Mouse (Mus musculus): ENCODE results near the gene Snu13. TPM values are rescaled to one million over a fixed set of nuclear protein-coding genes. Genes with fewer than 3 reads are reported as not detected.

Snu13 gene
- 94.0 TPM for total RNA-seq (2023)

GRCm38 (mm10) chr15:82047080-82047883, at the start of gene Snu13:
TSS of gene Snu13 (minus strand) at chr15:82047598.

GRCm38 (mm10) chr15:82069898-82070297, 22.5 kb upstream of the Snu13 start, which contains the start of gene Mei1:
TSS of gene Mei1 (plus strand) at chr15:82069996.

GRCm38 (mm10) chr15:82058719-82059201, 11.4 kb upstream of the Snu13 start, which contains the start of gene 4930407I10Rik:
TSS of gene 4930407I10Rik (plus strand) at chr15:82059151.

GRCm38 (mm10) chr15:82033762-82034161, 13.6 kb downstream of the Snu13 start, which contains the start of gene Desi1:
TSS of gene Desi1 (minus strand) at chr15:82033862.

Other genes with a start within 250 kb of the Snu13 start
- 25.6 TPM for gene Tef, start 245.2 kb downstream of the Snu13 start, total RNA-seq (2023)
- 78.4 TPM for gene Tob2, start 188.8 kb downstream of the Snu13 start, total RNA-seq (2023)
- 54.4 TPM for gene Phf5a, start 175.7 kb downstream of the Snu13 start, total RNA-seq (2023)
- gene Aco2, start 175.3 kb downstream of the Snu13 start, total RNA-seq (2023), result 151 TPM
- 15.0 TPM for gene Polr3h, start 121.4 kb downstream of the Snu13 start, total RNA-seq (2023)
- not detected for gene Csdc2, start 110.8 kb downstream of the Snu13 start, total RNA-seq (2023)
- 26.1 TPM for gene Pmm1, start 86.7 kb downstream of the Snu13 start, total RNA-seq (2023)
- gene 1700029P11Rik, start 67.1 kb downstream of the Snu13 start, total RNA-seq (2023), result not detected
- gene Xrcc6, start 59.8 kb downstream of the Snu13 start, total RNA-seq (2023), result 31.4 TPM
- 27.8 TPM for gene Desi1, start 13.7 kb downstream of the Snu13 start, total RNA-seq (2023)
- not detected for gene 4930407I10Rik, start 11.6 kb upstream of the Snu13 start, total RNA-seq (2023)
- gene Mei1, start 22.4 kb upstream of the Snu13 start, total RNA-seq (2023), result not detected
- gene Ccdc134, start 80.3 kb upstream of the Snu13 start, total RNA-seq (2023), result 39.1 TPM
- 184 TPM for gene Srebf2, start 99.6 kb upstream of the Snu13 start, total RNA-seq (2023)
- gene Shisa8, start 165.2 kb upstream of the Snu13 start, total RNA-seq (2023), result 0.77 TPM
- 15.5 TPM for gene Tnfrsf13c, start 176.8 kb upstream of the Snu13 start, total RNA-seq (2023)
- gene Cenpm, start 197.2 kb upstream of the Snu13 start, total RNA-seq (2023), result 0.83 TPM
- not detected for gene 1500009C09Rik, start 204.8 kb upstream of the Snu13 start, total RNA-seq (2023)
- not detected for gene Sept3, start 227.3 kb upstream of the Snu13 start, total RNA-seq (2023)